Mouse (Mus musculus) right cerebral cortex, postnatal 25 days (tissue): ENCODE measurements around the gene A1bg.

Experiments used
- DNase-seq: peaks from one replicate; pipeline ENCODE4 v3.0.0; 2022

Gene A1bg

GRCm38 (mm10) chr15:60922912-60923311 is at the start of gene A1bg:
TSS of gene A1bg (minus strand) at chr15:60923012.
- no peak for DNase-seq

GRCm38 (mm10) chr15:60968549-60968861 is 45.7 kb upstream of the A1bg start:
- DNase-seq = no peak

- DNase-seq = no peak
Observed at GRCm38 (mm10) chr15:60967841-60968548, 45.2 kb upstream of the A1bg start.

- no peak for DNase-seq
Observed at GRCm38 (mm10) chr15:60925686-60926085, 2.9 kb upstream of the A1bg start.

GRCm38 (mm10) chr15:60903763-60904697 is 18.8 kb downstream of the A1bg start:
- no peak for DNase-seq

- DNase-seq = no peak
Observed at GRCm38 (mm10) chr15:60898187-60898965, 24.4 kb downstream of the A1bg start.

- DNase-seq = no peak
Observed at GRCm38 (mm10) chr15:60896040-60896439, 26.8 kb downstream of the A1bg start.

GRCm38 (mm10) chr15:60892976-60893463 is 29.8 kb downstream of the A1bg start:
- no peak for DNase-seq

- no peak for DNase-seq
Observed at GRCm38 (mm10) chr15:60888724-60889123, 34.1 kb downstream of the A1bg start.

GRCm38 (mm10) chr15:60875721-60876120 is 47.1 kb downstream of the A1bg start:
- DNase-seq = no peak

GRCm38 (mm10) chr15:60862417-60862816 is 60.4 kb downstream of the A1bg start:
- DNase-seq = no peak

GRCm38 (mm10) chr15:60855112-60855511 is 67.7 kb downstream of the A1bg start:
- no peak for DNase-seq

GRCm38 (mm10) chr15:60854151-60854550 is 68.7 kb downstream of the A1bg start:
- DNase-seq = no peak

- DNase-seq = no peak
Observed at GRCm38 (mm10) chr15:60853231-60853999, 69.4 kb downstream of the A1bg start, which contains the start of gene Fam84b. TSS of gene Fam84b (minus strand) at chr15:60853778.

GRCm38 (mm10) chr15:60848630-60849029 is 74.2 kb downstream of the A1bg start:
- DNase-seq = no peak
